Mouse (Mus musculus): ENCODE results near the gene Methig1.
"Not testable (repeated sequence)": the region's sequence is repeated elsewhere in the genome, so short reads cannot be mapped to it uniquely, and the experiment has no call there.

Methig1 gene

GRCm38 (mm10) chr15:100395561-100395960 lies 42.6 kb downstream of the Methig1 start:
- no peak for DNase-seq (ENCODE audit: low spot score in 2 of 2)

- DNase-seq (ENCODE audit: low spot score in 2 of 2): no peak
These were observed 47.8 kb downstream of the Methig1 start for GRCm38 (mm10) chr15:100400592-100401250.

- no peak for DNase-seq (ENCODE audit: low spot score in 2 of 2)
These were observed 48.9 kb downstream of the Methig1 start for GRCm38 (mm10) chr15:100401811-100402210.

GRCm38 (mm10) chr15:100402347-100402746 lies 49.4 kb downstream of the Methig1 start:
- no peak for DNase-seq (ENCODE audit: low spot score in 2 of 2)

GRCm38 (mm10) chr15:100402798-100403197 lies 49.8 kb downstream of the Methig1 start:
- no peak for DNase-seq (ENCODE audit: low spot score in 2 of 2)

GRCm38 (mm10) chr15:100403318-100404000 lies 50.5 kb downstream of the Methig1 start:
- no peak for DNase-seq (ENCODE audit: low spot score in 2 of 2)

- DNase-seq (ENCODE audit: low spot score in 2 of 2): no peak
These were observed 53.1 kb downstream of the Methig1 start for GRCm38 (mm10) chr15:100406088-100406487.

GRCm38 (mm10) chr15:100410918-100411672 lies 58.1 kb downstream of the Methig1 start:
- no peak for DNase-seq (ENCODE audit: low spot score in 2 of 2)

- no peak for DNase-seq (ENCODE audit: low spot score in 2 of 2)
These were observed 58.8 kb downstream of the Methig1 start for GRCm38 (mm10) chr15:100411731-100412130.

GRCm38 (mm10) chr15:100413306-100413705 lies 60.4 kb downstream of the Methig1 start:
- DNase-seq (ENCODE audit: low spot score in 2 of 2): no peak

- DNase-seq (ENCODE audit: low spot score in 2 of 2): no peak
These were observed 61.1 kb downstream of the Methig1 start for GRCm38 (mm10) chr15:100414011-100414410.

GRCm38 (mm10) chr15:100414942-100415341 lies 62.0 kb downstream of the Methig1 start:
- no peak for DNase-seq (ENCODE audit: low spot score in 2 of 2)

- no peak for DNase-seq (ENCODE audit: low spot score in 2 of 2)
These were observed 62.7 kb downstream of the Methig1 start for GRCm38 (mm10) chr15:100415684-100416083.

GRCm38 (mm10) chr15:100417854-100418450 lies 65.0 kb downstream of the Methig1 start:
- no peak for DNase-seq (ENCODE audit: low spot score in 2 of 2)

GRCm38 (mm10) chr15:100419311-100419710 lies 66.4 kb downstream of the Methig1 start:
- DNase-seq (ENCODE audit: low spot score in 2 of 2): no peak

GRCm38 (mm10) chr15:100419901-100420745 lies 67.2 kb downstream of the Methig1 start:
- no peak for DNase-seq (ENCODE audit: low spot score in 2 of 2)

GRCm38 (mm10) chr15:100421059-100421757 lies 68.3 kb downstream of the Methig1 start:
- DNase-seq (ENCODE audit: low spot score in 2 of 2): no peak

- DNase-seq (ENCODE audit: low spot score in 2 of 2): not testable (repeated sequence)
These were observed 68.8 kb downstream of the Methig1 start, which contains the start of gene Gm5475 for GRCm38 (mm10) chr15:100421758-100422197. Gm5475 (plus strand) TSS chr15:100422147.

GRCm38 (mm10) chr15:100422476-100422875 lies 69.5 kb downstream of the Methig1 start:
- no peak for DNase-seq (ENCODE audit: low spot score in 2 of 2)
